Mouse (Mus musculus): ENCODE data around the gene Trim25.

Gene Trim25

GRCm38 (mm10) chr11:89066750-89067149 lies 67.6 kb downstream of the Trim25 start, which contains the start of gene Dgke:
Gene Dgke, minus strand, starts transcription at chr11:89066850.
- no peak for DNase-seq

- no peak for DNase-seq
Observed at GRCm38 (mm10) chr11:89067301-89067822, 68.2 kb downstream of the Trim25 start.

- DNase-seq, result no peak
Observed at GRCm38 (mm10) chr11:89067871-89068490, 68.8 kb downstream of the Trim25 start.

DNA sequence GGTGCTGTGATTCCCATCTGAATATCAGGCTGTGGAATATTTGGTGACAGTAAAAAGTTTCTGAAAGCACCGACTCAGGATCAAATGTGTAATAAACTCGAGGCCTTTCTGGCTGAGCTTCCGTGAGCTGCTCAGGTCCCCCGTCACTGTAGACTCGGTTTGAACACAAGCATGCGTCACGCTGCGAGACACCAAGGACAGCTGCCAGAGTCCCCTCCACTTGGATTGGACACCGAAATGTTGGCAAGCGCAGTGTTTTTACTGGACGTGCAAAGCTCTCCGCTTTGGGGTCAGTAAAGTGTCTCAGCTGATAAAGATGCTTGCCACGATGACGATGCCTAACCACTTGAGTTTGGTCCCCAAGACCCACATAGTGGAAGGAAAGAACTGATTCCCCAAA lies 69.5 kb downstream of the Trim25 start:
- peak; percentile 10 for DNase-seq

DNA sequence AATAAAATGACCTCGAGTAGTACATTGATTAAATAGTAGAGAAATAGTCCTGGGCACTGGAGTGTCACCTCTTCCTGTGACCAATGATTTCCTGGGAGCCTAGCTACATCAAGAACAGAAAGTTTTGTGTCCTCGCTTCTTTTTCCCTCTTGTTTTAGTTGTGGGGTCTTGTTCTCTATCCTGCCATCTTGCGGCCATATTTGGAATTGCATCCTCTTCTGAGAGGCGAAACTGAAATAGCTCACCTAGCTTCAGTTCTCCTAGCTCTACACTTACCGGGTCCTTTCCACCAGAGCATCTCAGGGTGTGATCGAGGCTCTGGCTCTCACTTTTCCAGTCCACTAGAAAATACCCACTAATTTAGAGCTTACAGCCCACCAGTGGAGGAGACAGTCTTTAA lies 70.1 kb downstream of the Trim25 start:
- peak; percentile 65 for DNase-seq

Measured in kidney, adult 18-20 months (tissue).